Mouse (Mus musculus) hematopoietic stem cell, adult 5-6 weeks (primary cell): ENCODE data around the gene Mtif2. TPM values are rescaled to one million over a fixed set of nuclear protein-coding genes. Genes with fewer than 3 reads are reported as not detected.
A peak's percentile ranks its signal among the peaks of the same experiment; 100 is the strongest.

Experiments used
- ATAC-seq, 2 experiments: fragments of 125-278 bp in 1 of 2; replicated peaks in 1 of 2; 2 replicates each; pipeline ENCODE4 v1.8.0; 2016 to 2017; ENCODE audit warnings: inconsistent platforms in 2 of 2, mild to moderate bottlenecking in 2 of 2, moderate number of reproducible peaks in 2 of 2, low read depth in 1 of 2, moderate TSS enrichment in 1 of 2; ENCODE audit not compliant: low FRiP score in 2 of 2, poor library complexity in 2 of 2, severe bottlenecking in 2 of 2, insufficient read depth in 1 of 2, low TSS enrichment in 1 of 2
- total RNA-seq: library from RNA; stranded (forward); fragments of 172-1452, 232-1000 nt; gene quantifications from 2 replicates; pipeline ENCODE4 v1.2.3, GENCODE M21; 2017

Gene Mtif2
- total RNA-seq, 1 experiment from 2014 or later = 80.5 TPM

- peak; percentile 89 to 91 for ATAC-seq
These were observed 21.7 kb downstream of the Mtif2 start, which contains the start of the genes Clhc1 and Rps27a for GRCm38 (mm10) chr11:29547752-29548503. Clhc1 (plus strand) TSS chr11:29547950. Rps27a (minus strand) TSS chr11:29548109.

GRCm38 (mm10) chr11:29548504-29549424 lies 22.6 kb downstream of the Mtif2 start:
- ATAC-seq = no peak

- ATAC-seq = peak; percentile 55 to 61
These were observed 23.2 kb downstream of the Mtif2 start for GRCm38 (mm10) chr11:29549425-29549778.

DNA sequence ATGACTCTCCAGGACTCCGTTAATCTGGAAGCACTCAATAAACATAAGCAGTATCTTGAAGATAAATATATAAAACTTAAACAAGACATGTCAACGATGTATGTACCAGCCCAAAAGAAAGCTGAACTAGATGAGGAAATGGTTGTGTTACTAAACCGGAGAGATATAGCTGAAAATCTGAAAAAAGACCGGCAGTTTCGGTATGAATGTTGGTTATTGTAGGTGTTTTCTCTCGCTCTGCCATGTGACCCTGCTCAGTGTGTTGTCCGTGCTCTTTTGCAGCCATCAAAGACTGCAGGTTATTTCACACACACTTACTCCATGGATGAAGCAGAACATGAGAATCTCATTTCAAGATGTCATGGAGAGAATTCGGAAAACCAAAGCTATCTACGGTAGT lies 34.2 kb downstream of the Mtif2 start:
- ATAC-seq = no peak

DNA sequence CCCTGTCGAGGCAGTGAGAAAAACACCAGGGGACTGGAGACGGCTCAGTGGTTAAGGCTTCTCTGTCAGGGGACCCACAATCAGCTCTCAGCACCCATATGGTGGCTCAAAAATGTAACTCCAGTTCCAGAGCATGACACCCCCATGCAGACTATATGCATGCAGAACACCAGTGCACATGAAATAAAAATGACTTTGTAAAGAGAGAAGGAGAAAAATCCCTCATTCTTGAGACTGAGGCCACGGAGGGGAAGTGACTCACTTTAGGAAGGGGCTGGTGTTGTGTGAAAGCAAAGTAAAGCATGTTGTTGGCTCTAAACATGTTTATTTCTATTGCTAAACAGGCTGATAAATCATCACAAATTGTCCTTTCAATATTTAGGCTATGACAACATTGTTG lies 34.8 kb downstream of the Mtif2 start:
- ATAC-seq = no peak

GRCm38 (mm10) chr11:29563406-29563805 lies 37.2 kb downstream of the Mtif2 start:
- ATAC-seq = no peak

GRCm38 (mm10) chr11:29571536-29571935 lies 45.3 kb downstream of the Mtif2 start:
- no peak for ATAC-seq

- no peak for ATAC-seq
These were observed 46.4 kb downstream of the Mtif2 start for GRCm38 (mm10) chr11:29572656-29573055.

DNA sequence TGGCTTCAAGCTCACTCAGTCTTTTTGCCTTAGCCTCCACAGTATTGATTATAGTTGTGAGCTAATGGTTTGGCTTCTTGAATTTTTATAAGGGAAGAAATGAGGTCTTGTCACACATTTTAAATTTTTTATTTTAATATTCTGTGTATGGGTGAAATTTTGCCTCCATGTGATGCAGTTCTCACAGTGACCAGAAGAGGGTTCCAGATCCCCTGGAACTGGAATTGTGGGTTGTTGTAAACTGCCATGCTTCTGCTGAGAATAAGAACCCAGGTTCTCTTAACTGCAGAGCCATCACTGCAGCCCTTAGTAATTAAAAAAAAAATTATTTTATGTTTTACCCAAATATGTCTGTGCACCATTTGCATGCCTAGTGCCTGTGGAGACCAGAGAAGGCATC lies 53.4 kb downstream of the Mtif2 start:
- ATAC-seq = no peak

Other genes with a start within 250 kb of the Mtif2 start
- 38.1 and 53.1 TPM in 2 replicates for gene Ccdc88a, start 152.8 kb upstream of the Mtif2 start, total RNA-seq
- 50.8 and 60.4 TPM in 2 replicates for gene Prorsd1, start 11.4 kb upstream of the Mtif2 start, total RNA-seq
- not detected in 2 replicates for gene Clhc1, start 21.5 kb downstream of the Mtif2 start, total RNA-seq
- gene Rps27a, start 21.7 kb downstream of the Mtif2 start, total RNA-seq = 774 and 1,451 TPM in 2 replicates
- gene Rtn4, start 166.5 kb downstream of the Mtif2 start, total RNA-seq = 126 and 139 TPM in 2 replicates